Mouse (Mus musculus): ENCODE results near the gene Nudt15. TPM values are rescaled to one million over a fixed set of nuclear protein-coding genes. Genes with fewer than 3 reads are reported as not detected.

Nudt15 gene
- polyA plus RNA-seq, 1 experiment, result 2.7 TPM

- Histone ChIP-seq H3K27ac (ENCODE audit: insufficient read depth, low read depth, low read length) (no peak overlapping the region), H3K4me3 (ENCODE audit: insufficient read depth, low read length) (no peak overlapping the region), H3K4me1 (ENCODE audit: control insufficient read depth, insufficient read depth, low read length) (no peaks in the 10 kb centered on the region)
- no peak for TF ChIP-seq CTCF (IDR thresholded peaks at IDR 0.05; ENCODE audit: low read depth, low read length)
- no peak for TF ChIP-seq POLR2A (IDR thresholded peaks at IDR 0.05; ENCODE audit: borderline replicate concordance, low read depth, low read length)
These were observed 53.9 kb downstream of the Nudt15 start for GRCm38 (mm10) chr14:73494122-73494521.

GRCm38 (mm10) chr14:73493356-73493755, 54.7 kb downstream of the Nudt15 start:
- TF ChIP-seq CTCF (IDR thresholded peaks at IDR 0.05; ENCODE audit: low read depth, low read length), result no peak
- no peak for TF ChIP-seq POLR2A (IDR thresholded peaks at IDR 0.05; ENCODE audit: borderline replicate concordance, low read depth, low read length)
- peaks cover 3% of the 10 kb centered on the region for H3K4me1 ChIP-seq (ENCODE audit: control insufficient read depth, insufficient read depth, low read length)
- H3K27ac ChIP-seq (ENCODE audit: insufficient read depth, low read depth, low read length), result no peak overlapping the region
- H3K4me3 ChIP-seq (ENCODE audit: insufficient read depth, low read length), result no peak overlapping the region

- Histone ChIP-seq H3K4me1 (ENCODE audit: control insufficient read depth, insufficient read depth, low read length) (peaks cover 3% of the 10 kb centered on the region), H3K27ac (ENCODE audit: insufficient read depth, low read depth, low read length) (no peak overlapping the region), H3K4me3 (ENCODE audit: insufficient read depth, low read length) (no peak overlapping the region)
- no peak for TF ChIP-seq CTCF (IDR thresholded peaks at IDR 0.05; ENCODE audit: low read depth, low read length)
- TF ChIP-seq POLR2A (IDR thresholded peaks at IDR 0.05; ENCODE audit: borderline replicate concordance, low read depth, low read length), result no peak
These were observed 61.4 kb downstream of the Nudt15 start for GRCm38 (mm10) chr14:73486641-73487040.

GRCm38 (mm10) chr14:73484366-73485110, 63.5 kb downstream of the Nudt15 start:
- H3K4me1 ChIP-seq (ENCODE audit: control insufficient read depth, insufficient read depth, low read length), result peaks cover 3% of the 10 kb centered on the region

GRCm38 (mm10) chr14:73483516-73484229, 64.4 kb downstream of the Nudt15 start:
- TF ChIP-seq CTCF (IDR thresholded peaks at IDR 0.05; ENCODE audit: low read depth, low read length), result no peak
- no peak for TF ChIP-seq POLR2A (IDR thresholded peaks at IDR 0.05; ENCODE audit: borderline replicate concordance, low read depth, low read length)
- no peak overlapping the region for H3K27ac ChIP-seq (ENCODE audit: insufficient read depth, low read depth, low read length)
- H3K4me3 ChIP-seq (ENCODE audit: insufficient read depth, low read length), result no peak overlapping the region
- H3K4me1 ChIP-seq (ENCODE audit: control insufficient read depth, insufficient read depth, low read length), result peaks cover 3% of the 10 kb centered on the region

More at GRCm38 (mm10) chr14:73484366-73485110, 63.5 kb downstream of the Nudt15 start:
- no peak overlapping the region for H3K27ac ChIP-seq (ENCODE audit: insufficient read depth, low read depth, low read length)
- H3K4me3 ChIP-seq (ENCODE audit: insufficient read depth, low read length), result no peak overlapping the region
- no peak for TF ChIP-seq CTCF (IDR thresholded peaks at IDR 0.05; ENCODE audit: low read depth, low read length)
- TF ChIP-seq POLR2A (IDR thresholded peaks at IDR 0.05; ENCODE audit: borderline replicate concordance, low read depth, low read length), result no peak

- Histone ChIP-seq H3K4me1 (ENCODE audit: control insufficient read depth, insufficient read depth, low read length) (no peaks in the 10 kb centered on the region; the same call in 1 of the 2 replicates), H3K4me3 (ENCODE audit: insufficient read depth, low read length) (no peak overlapping the region), H3K27ac (ENCODE audit: insufficient read depth, low read depth, low read length) (no peak overlapping the region)
- no peak for TF ChIP-seq POLR2A (IDR thresholded peaks at IDR 0.05; ENCODE audit: borderline replicate concordance, low read depth, low read length)
- TF ChIP-seq CTCF (IDR thresholded peaks at IDR 0.05; ENCODE audit: low read depth, low read length), result no peak
These were observed 68.3 kb downstream of the Nudt15 start for GRCm38 (mm10) chr14:73479771-73480170.

- no peak overlapping the region for H3K4me3 ChIP-seq (ENCODE audit: insufficient read depth, low read length)
- no peak overlapping the region for H3K27ac ChIP-seq (ENCODE audit: insufficient read depth, low read depth, low read length)
- H3K4me1 ChIP-seq (ENCODE audit: control insufficient read depth, insufficient read depth, low read length), result peaks cover 11% of the 10 kb centered on the region
- TF ChIP-seq CTCF (IDR thresholded peaks at IDR 0.05; ENCODE audit: low read depth, low read length) (no peak), POLR2A (IDR thresholded peaks at IDR 0.05; ENCODE audit: borderline replicate concordance, low read depth, low read length) (no peak)
These were observed 69.7 kb downstream of the Nudt15 start for GRCm38 (mm10) chr14:73478321-73478720.

- H3K4me1 ChIP-seq (ENCODE audit: control insufficient read depth, insufficient read depth, low read length), result peaks cover 19% of the 10 kb centered on the region
- H3K27ac ChIP-seq (ENCODE audit: insufficient read depth, low read depth, low read length), result no peak overlapping the region
- no peak for TF ChIP-seq CTCF (IDR thresholded peaks at IDR 0.05; ENCODE audit: low read depth, low read length)
- no peak for TF ChIP-seq POLR2A (IDR thresholded peaks at IDR 0.05; ENCODE audit: borderline replicate concordance, low read depth, low read length)
- no peak overlapping the region for H3K4me3 ChIP-seq (ENCODE audit: insufficient read depth, low read length)
These were observed 71.0 kb downstream of the Nudt15 start for GRCm38 (mm10) chr14:73477077-73477476.

GRCm38 (mm10) chr14:73476361-73476934, 71.6 kb downstream of the Nudt15 start:
- TF ChIP-seq POLR2A (IDR thresholded peaks at IDR 0.05; ENCODE audit: borderline replicate concordance, low read depth, low read length), result no peak
- TF ChIP-seq CTCF (IDR thresholded peaks at IDR 0.05; ENCODE audit: low read depth, low read length), result no peak
- H3K27ac ChIP-seq (ENCODE audit: insufficient read depth, low read depth, low read length), result no peak overlapping the region
- H3K4me1 ChIP-seq (ENCODE audit: control insufficient read depth, insufficient read depth, low read length), result peaks cover 19% of the 10 kb centered on the region
- no peak overlapping the region for H3K4me3 ChIP-seq (ENCODE audit: insufficient read depth, low read length)

GRCm38 (mm10) chr14:73475506-73475905, 72.5 kb downstream of the Nudt15 start:
- TF ChIP-seq POLR2A (IDR thresholded peaks at IDR 0.05; ENCODE audit: borderline replicate concordance, low read depth, low read length) (no peak), CTCF (IDR thresholded peaks at IDR 0.05; ENCODE audit: low read depth, low read length) (no peak)
- H3K4me1 ChIP-seq (ENCODE audit: control insufficient read depth, insufficient read depth, low read length), result peaks cover 20% of the 10 kb centered on the region
- H3K4me3 ChIP-seq (ENCODE audit: insufficient read depth, low read length), result no peak overlapping the region
- H3K27ac ChIP-seq (ENCODE audit: insufficient read depth, low read depth, low read length), result no peak overlapping the region
